Mouse (Mus musculus) heart, postnatal 0 days (tissue): Measurements from ENCODE around the gene Dctpp1.

Experiments used
- CTCF ChIP-seq: IDR thresholded peaks from 2 replicates; pipeline ENCODE4 v1.5.1; 2016; ENCODE audit warnings: antibody characterized with exemption, control low read depth, low read depth
- EP300 ChIP-seq: IDR thresholded peaks from 2 replicates; pipeline ENCODE4 v1.6.1; 2016; ENCODE audit warnings: antibody characterized with exemption, low read depth

GRCm38 (mm10) chr7:127270666-127271065 is 10.2 kb upstream of the Dctpp1 start:
- TF ChIP-seq CTCF, result no peak
- TF ChIP-seq EP300, result no peak
